Mouse (Mus musculus): Measurements from ENCODE around the gene Rreb1. TPM values are rescaled to one million over a fixed set of nuclear protein-coding genes. Genes with fewer than 3 reads are reported as not detected.
A peak's percentile ranks its signal among the peaks of the same experiment; 100 is the strongest.

Gene Rreb1
- polyA plus RNA-seq, 1 experiment from 2014 or later = 14.8 TPM

DNA sequence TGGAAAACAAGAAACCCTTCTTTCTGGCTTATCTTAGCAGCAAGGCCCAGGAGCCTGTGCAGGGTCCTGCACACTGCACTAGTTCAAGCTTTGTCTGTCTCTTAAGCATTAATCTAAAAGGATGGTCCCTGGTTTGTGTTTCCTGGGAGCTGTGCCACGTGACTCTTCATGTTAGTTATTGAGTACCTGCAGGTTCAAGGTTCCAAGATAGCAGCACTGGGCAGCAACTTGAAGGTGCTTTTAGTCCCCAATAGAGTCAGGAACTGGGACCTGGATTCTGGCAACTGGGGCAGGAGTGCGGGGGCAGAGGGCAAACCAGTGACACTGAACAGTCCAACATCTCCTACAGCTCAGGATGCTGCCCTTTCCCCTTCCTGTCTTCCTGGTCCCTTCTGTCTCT, 162.0 kb downstream of the Rreb1 start:
- Histone ChIP-seq H3K4me3 (replicated peaks) (no peak overlapping the region), H3K4me2 (replicated peaks) (no peak overlapping the region), H3K27me3 (no peaks in the 10 kb centered on the region), H3K9me3 (replicated peaks) (no peaks in the 10 kb centered on the region), H3K4me1 (peaks cover 33% of the 10 kb centered on the region), H3K9ac (no peak overlapping the region), H3K27ac (replicated peaks) (no peak overlapping the region), H3K36me3 (peaks cover 23% of the 10 kb centered on the region)
- no peak for ATAC-seq (ENCODE audit: insufficient number of reproducible peaks, low FRiP score, low TSS enrichment, low read depth)
- 93% methylated on average over 2 of the region's 2 CpGs for WGBS

DNA sequence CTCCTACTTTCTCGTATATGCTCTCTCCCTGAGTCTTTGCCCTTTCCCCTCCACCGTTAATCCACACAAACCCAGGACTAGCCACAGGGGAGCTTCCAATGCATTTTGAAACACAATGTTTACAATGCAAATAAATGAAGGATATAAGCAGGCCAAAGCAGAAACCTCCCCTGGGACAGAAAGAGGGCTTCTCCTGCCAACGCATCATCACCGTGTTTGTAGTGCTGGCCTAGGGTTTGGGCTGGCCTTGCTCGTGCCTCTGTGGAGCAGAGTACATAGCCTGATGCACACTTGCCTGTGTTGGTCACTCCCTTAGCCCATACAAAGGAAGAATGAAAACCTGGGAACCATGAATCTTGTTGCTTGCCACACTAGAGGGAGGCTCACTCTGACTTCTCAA, 162.4 kb downstream of the Rreb1 start:
- Histone ChIP-seq H3K9me3 (replicated peaks) (no peaks in the 10 kb centered on the region), H3K4me1 (peaks cover 33% of the 10 kb centered on the region), H3K36me3 (peaks cover 20% of the 10 kb centered on the region), H3K27me3 (no peaks in the 10 kb centered on the region), H3K4me2 (replicated peaks) (no peak overlapping the region), H3K4me3 (replicated peaks) (no peak overlapping the region), H3K9ac (no peak overlapping the region), H3K27ac (replicated peaks) (no peak overlapping the region)
- ATAC-seq (ENCODE audit: insufficient number of reproducible peaks, low FRiP score, low TSS enrichment, low read depth) = no peak
- 63% methylated on average over 5 of the region's 5 CpGs for WGBS

DNA sequence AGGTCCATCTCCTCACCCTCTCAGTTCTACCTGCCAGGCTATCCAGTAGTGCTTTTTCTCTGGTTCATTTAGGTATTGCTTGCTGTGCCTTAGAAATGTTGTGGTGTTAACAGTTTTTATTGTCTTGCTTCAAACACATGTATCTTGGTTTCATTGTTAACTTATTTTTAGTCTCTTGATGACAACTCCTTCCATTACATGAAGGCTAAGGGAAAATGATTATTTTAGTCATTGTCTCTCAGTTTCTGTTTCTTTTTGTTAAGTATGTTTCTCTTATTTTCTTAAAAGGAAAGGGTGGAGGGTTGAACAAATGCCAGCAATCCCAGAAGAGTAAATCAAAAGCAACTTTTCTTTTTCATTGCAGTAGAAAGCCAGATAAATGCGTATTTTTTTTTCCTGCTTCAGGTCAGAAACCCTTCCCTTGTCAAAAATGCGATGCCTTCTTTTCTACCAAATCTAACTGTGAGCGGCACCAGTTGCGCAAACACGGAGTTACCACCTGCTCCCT, 163.0 kb downstream of the Rreb1 start:
- peaks cover 15% of the 10 kb centered on the region for H3K36me3 ChIP-seq
- no peak overlapping the region for H3K4me2 ChIP-seq (replicated peaks)
- no peaks in the 10 kb centered on the region for H3K9me3 ChIP-seq (replicated peaks)
- H3K9ac ChIP-seq = no peak overlapping the region
- 74% methylated on average over 5 of the region's 5 CpGs for WGBS
- 0 out of 2 replicates have a peak overlapping the region, but pooled peaks have one; percentile 69 for H3K27ac ChIP-seq (replicated peaks)
- H3K4me1 ChIP-seq = peaks cover 33% of the 10 kb centered on the region
- H3K27me3 ChIP-seq = no peaks in the 10 kb centered on the region
- ATAC-seq (ENCODE audit: insufficient number of reproducible peaks, low FRiP score, low TSS enrichment, low read depth) = no peak
- no peak overlapping the region for H3K4me3 ChIP-seq (replicated peaks)

DNA sequence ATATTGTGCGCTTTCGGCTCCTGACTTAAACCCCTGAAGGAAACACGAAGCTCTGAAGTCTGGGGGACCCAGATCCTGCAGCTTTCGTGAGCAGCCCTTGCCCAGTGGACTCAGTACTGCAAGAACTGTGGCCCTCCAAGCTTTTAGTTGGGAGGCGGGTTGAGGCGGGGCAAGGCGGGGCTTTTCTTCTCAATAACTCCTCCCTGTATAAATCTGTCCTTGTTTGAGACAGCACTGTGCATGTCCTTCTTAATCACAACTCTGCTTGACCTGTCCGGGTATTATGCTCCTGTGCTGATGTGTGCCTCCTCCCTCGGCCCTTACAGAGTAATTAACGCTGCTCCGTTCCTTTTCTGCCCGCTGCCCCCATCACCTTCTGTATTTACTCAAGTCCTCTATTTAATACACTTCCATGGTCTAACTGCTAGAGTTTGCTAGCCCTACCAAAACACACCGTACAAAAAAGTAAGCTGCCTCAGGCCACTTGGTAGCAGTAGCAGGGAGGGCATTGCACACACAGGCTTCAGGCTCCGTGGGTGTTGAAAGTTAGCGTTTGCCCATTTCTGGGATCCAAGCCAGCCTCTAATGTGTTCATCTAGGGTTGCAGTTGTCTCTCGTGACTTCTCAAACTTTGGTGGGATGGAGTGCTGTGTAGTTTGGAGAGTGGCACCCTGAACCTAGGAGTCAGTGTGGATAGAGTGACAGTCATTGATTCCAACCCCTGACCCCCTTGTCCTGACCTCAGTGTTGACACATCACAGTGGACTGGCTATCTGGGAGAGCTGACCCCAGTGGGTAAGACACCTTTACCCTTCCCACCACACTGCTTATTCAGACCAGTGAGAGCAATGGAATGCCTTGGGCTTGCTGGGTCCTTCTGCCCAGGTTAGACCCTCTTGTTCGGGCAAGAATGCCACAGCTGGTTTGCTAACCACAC, 164.0 kb downstream of the Rreb1 start:
- WGBS = 60% methylated on average over 17 of the region's 17 CpGs
- H3K9ac ChIP-seq = no peak overlapping the region
- no peak overlapping the region for H3K4me3 ChIP-seq (replicated peaks)
- ATAC-seq (ENCODE audit: insufficient number of reproducible peaks, low FRiP score, low TSS enrichment, low read depth) = peak; percentile 36
- H3K4me2 ChIP-seq (replicated peaks) = no peak overlapping the region
- no peaks in the 10 kb centered on the region for H3K27me3 ChIP-seq
- peak overlapping the region; percentile 69 for H3K27ac ChIP-seq (replicated peaks)
- H3K4me1 ChIP-seq = peaks cover 33% of the 10 kb centered on the region
- peaks cover 9% of the 10 kb centered on the region for H3K36me3 ChIP-seq
- H3K9me3 ChIP-seq (replicated peaks) = no peaks in the 10 kb centered on the region

DNA sequence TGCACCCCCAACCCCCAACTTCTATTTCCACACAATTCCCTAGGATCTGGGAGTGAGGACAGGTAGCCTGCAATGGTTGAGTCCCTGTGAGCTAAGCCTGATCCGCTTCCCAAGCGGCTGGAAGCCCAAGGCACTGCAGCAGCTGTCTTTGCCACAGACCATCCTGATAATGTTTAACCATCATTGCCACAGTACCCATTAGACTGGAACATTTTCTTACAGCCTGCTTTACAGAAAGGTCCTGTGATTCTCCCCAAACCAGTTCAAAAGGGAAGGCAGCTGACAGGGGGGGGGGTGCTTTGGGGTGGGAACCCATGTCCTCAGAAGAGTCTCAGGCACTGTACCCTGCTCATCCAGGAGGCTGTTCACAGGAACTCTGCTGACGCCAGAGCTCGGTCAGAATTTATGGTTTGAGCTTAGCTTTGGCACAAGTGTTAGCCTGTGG, 164.7 kb downstream of the Rreb1 start:
- 0 out of 2 replicates have a peak, but pooled peaks have one; percentile 8 for ATAC-seq (ENCODE audit: insufficient number of reproducible peaks, low FRiP score, low TSS enrichment, low read depth)
- H3K36me3 ChIP-seq = peaks cover 13% of the 10 kb centered on the region
- H3K9ac ChIP-seq = no peak overlapping the region
- H3K4me2 ChIP-seq (replicated peaks) = no peak overlapping the region
- H3K9me3 ChIP-seq (replicated peaks) = no peaks in the 10 kb centered on the region
- H3K4me1 ChIP-seq = peaks cover 33% of the 10 kb centered on the region
- H3K4me3 ChIP-seq (replicated peaks) = no peak overlapping the region
- peak overlapping the region; percentile 69 for H3K27ac ChIP-seq (replicated peaks)
- H3K27me3 ChIP-seq = no peaks in the 10 kb centered on the region
- 53% methylated on average over 4 of the region's 4 CpGs for WGBS

DNA sequence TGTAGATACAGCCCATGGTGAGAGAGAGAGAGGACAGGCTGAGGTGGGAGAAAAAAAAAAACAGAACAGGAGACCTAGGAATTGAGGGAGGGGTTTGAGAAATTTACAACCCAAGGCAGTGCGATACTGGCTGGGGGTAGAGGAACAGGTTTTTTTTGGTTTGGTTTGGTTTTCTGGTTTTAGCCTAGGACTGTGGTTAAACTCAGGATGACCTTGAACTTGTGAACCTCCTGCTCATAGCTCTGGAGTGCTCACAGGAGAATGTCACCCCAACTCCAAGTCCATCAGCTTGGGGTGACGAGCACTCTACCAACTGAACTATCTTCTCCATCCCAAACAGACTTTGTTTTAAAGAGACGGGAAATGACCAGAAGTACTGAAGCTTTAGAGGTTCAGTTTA, 165.3 kb downstream of the Rreb1 start:
- Histone ChIP-seq H3K4me3 (replicated peaks) (no peak overlapping the region), H3K9ac (no peak overlapping the region), H3K4me1 (peaks cover 33% of the 10 kb centered on the region), H3K36me3 (peaks cover 15% of the 10 kb centered on the region), H3K4me2 (replicated peaks) (no peak overlapping the region), H3K9me3 (replicated peaks) (no peaks in the 10 kb centered on the region), H3K27ac (replicated peaks) (peak overlapping the region; percentile 69), H3K27me3 (no peaks in the 10 kb centered on the region)
- ATAC-seq (ENCODE audit: insufficient number of reproducible peaks, low FRiP score, low TSS enrichment, low read depth) = no peak
- 63% methylated on average over 3 of the region's 3 CpGs for WGBS

DNA sequence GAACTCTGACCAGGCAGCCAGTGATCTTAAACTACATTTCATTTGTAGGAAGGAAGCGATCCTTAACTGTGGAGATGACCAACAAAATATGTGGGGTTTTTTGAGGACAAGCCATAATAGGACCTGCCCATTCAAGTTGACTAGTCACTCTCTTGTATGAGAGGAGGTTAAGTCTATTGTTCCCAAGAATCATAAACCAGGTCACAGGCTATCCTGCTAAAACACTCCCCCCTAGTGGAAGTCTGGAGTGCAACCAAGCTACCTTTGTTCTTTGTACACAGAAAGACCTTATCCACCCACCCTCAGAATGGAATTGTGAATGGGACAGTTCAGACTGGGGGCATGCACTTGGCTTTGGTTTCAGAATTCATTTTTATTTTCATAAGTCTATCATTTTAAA, 166.1 kb downstream of the Rreb1 start:
- no peak overlapping the region for H3K4me2 ChIP-seq (replicated peaks)
- ATAC-seq (ENCODE audit: insufficient number of reproducible peaks, low FRiP score, low TSS enrichment, low read depth) = no peak
- peaks cover 33% of the 10 kb centered on the region for H3K4me1 ChIP-seq
- 77% methylated on average over 1 of the region's 1 CpGs for WGBS
- H3K9me3 ChIP-seq (replicated peaks) = no peaks in the 10 kb centered on the region
- H3K27ac ChIP-seq (replicated peaks) = peak overlapping the region; percentile 69; the same call in 1 of the 2 replicates
- H3K4me3 ChIP-seq (replicated peaks) = no peak overlapping the region
- H3K9ac ChIP-seq = no peak overlapping the region
- H3K27me3 ChIP-seq = no peaks in the 10 kb centered on the region
- peaks cover 24% of the 10 kb centered on the region for H3K36me3 ChIP-seq

DNA sequence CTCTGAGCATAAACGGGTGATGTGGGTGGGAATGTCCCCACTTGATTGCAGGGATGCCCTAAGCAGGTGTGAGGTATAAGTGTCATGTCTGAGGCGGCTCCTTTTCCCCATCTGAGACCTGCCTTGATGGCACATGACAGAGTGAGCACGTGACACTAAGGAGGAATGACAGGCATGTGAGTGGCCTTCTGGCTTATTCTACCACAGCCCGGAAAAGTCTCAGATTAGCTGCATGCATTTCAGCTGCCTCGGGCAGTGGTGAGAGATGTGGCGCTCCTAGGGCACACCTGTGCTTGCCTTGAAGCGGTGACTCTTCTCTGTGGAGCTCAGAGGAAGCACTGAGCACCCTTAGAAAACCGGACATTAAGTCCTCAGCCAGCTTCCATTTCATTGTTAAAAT, 167.2 kb downstream of the Rreb1 start:
- H3K9me3 ChIP-seq (replicated peaks) = no peaks in the 10 kb centered on the region
- H3K36me3 ChIP-seq = peaks cover 35% of the 10 kb centered on the region
- WGBS = 64% methylated on average over 8 of the region's 8 CpGs
- H3K27me3 ChIP-seq = no peaks in the 10 kb centered on the region
- peaks cover 33% of the 10 kb centered on the region for H3K4me1 ChIP-seq
- ATAC-seq (ENCODE audit: insufficient number of reproducible peaks, low FRiP score, low TSS enrichment, low read depth) = no peak
- no peak overlapping the region for H3K4me3 ChIP-seq (replicated peaks)
- no peak overlapping the region for H3K4me2 ChIP-seq (replicated peaks)
- no peak overlapping the region for H3K9ac ChIP-seq
- H3K27ac ChIP-seq (replicated peaks) = no peak overlapping the region

DNA sequence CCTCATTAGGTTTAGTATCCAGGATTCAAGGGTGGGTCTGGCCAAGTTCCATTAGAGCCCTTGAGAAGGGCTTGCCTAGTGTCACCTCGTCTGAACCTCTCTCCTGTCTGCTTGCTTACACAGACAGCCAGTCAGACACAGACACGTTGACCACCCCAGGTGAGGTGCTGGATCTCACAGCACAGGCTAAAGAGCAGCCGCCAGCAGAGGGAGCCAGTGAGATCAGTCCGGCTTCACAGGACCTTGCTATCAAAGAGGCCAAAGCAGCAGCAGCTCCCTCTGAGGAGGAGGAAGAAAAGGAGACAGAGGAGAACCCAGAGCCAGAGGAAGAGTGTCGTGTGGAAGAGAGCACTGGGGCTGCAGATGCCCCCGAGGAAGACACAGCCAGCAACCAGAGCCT, 168.5 kb downstream of the Rreb1 start:
- no peak overlapping the region for H3K4me2 ChIP-seq (replicated peaks)
- peaks cover 37% of the 10 kb centered on the region for H3K36me3 ChIP-seq
- no peak overlapping the region for H3K4me3 ChIP-seq (replicated peaks)
- no peaks in the 10 kb centered on the region for H3K9me3 ChIP-seq (replicated peaks)
- no peak overlapping the region for H3K27ac ChIP-seq (replicated peaks)
- no peak for ATAC-seq (ENCODE audit: insufficient number of reproducible peaks, low FRiP score, low TSS enrichment, low read depth)
- no peak overlapping the region for H3K9ac ChIP-seq
- 18% methylated on average over 6 of the region's 6 CpGs for WGBS
- H3K27me3 ChIP-seq = no peaks in the 10 kb centered on the region
- H3K4me1 ChIP-seq = peaks cover 25% of the 10 kb centered on the region

DNA sequence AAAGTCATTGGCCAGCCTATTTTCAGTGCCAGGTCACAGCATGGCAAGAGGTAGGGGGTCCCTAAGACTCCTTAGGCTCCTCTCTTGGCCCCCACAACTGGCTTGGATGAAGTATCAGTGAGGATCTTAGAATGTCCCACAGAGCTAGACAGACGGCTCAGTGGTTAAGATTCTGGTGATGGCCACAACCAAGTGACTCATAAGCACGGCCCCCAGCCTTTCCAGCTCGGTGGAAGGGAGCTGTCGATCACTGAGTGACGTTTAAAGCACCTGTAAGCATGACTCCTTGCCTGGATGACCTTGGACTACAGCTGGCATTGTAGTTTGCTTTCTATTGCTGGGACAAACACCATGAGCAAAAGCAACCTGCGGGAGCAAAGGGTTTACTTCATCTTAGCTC, 174.8 kb downstream of the Rreb1 start:
- no peak overlapping the region for H3K9ac ChIP-seq
- H3K4me2 ChIP-seq (replicated peaks) = no peak overlapping the region
- H3K36me3 ChIP-seq = peaks cover 33% of the 10 kb centered on the region
- H3K4me3 ChIP-seq (replicated peaks) = no peak overlapping the region
- WGBS = 82% methylated on average over 6 of the region's 6 CpGs
- H3K27ac ChIP-seq (replicated peaks) = no peak overlapping the region
- no peaks in the 10 kb centered on the region for H3K27me3 ChIP-seq
- ATAC-seq (ENCODE audit: insufficient number of reproducible peaks, low FRiP score, low TSS enrichment, low read depth) = no peak
- H3K9me3 ChIP-seq (replicated peaks) = no peaks in the 10 kb centered on the region
- H3K4me1 ChIP-seq = no peaks in the 10 kb centered on the region

DNA sequence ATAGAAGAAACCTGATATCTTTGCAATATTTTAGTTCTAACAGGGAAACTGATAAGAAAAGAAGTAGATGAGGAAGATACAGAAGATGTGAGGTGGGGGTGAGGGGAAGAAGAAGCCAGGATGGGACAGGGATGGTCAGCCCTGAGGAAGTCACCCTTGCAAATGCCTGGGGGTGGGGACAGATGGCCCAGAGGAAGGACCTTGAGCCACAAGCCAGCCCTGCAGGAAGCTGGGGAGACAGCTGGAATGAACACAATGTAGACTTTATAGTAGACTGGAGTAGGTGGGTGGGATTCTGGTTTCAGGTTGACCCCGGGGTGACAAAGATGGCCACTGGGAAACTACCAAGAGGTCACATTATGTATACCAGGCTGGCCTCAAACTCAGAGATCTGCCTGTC, 176.1 kb downstream of the Rreb1 start:
- Histone ChIP-seq H3K4me3 (replicated peaks) (no peak overlapping the region), H3K4me1 (no peaks in the 10 kb centered on the region), H3K36me3 (peaks cover 19% of the 10 kb centered on the region), H3K9ac (no peak overlapping the region), H3K27ac (replicated peaks) (no peak overlapping the region), H3K27me3 (no peaks in the 10 kb centered on the region), H3K4me2 (replicated peaks) (no peak overlapping the region), H3K9me3 (replicated peaks) (no peaks in the 10 kb centered on the region)
- no peak for ATAC-seq (ENCODE audit: insufficient number of reproducible peaks, low FRiP score, low TSS enrichment, low read depth)
- 59% methylated on average over 1 of the region's 1 CpGs for WGBS
